Mouse (Mus musculus) spleen, postnatal 36 days (tissue): ENCODE data around the gene Gtf2f2.
"Not testable (repeated sequence)": the region's sequence is repeated elsewhere in the genome, so short reads cannot be mapped to it uniquely, and the experiment has no call there.

Source experiments
- DNase-seq, 2 experiments: peaks; one replicate each; pipeline ENCODE4 v3.0.0; 2022; ENCODE audit warnings: low spot score in 2 of 2, mixed read lengths in 1 of 2

Gene Gtf2f2

GRCm38 (mm10) chr14:75998082-75998481 lies 12.6 kb downstream of the Gtf2f2 start:
- DNase-seq = no peak

GRCm38 (mm10) chr14:75992371-75992770 lies 18.3 kb downstream of the Gtf2f2 start:
- DNase-seq = no peak

- no peak for DNase-seq
These were observed 19.7 kb downstream of the Gtf2f2 start for GRCm38 (mm10) chr14:75990936-75991335.

- no peak for DNase-seq
These were observed 21.5 kb downstream of the Gtf2f2 start for GRCm38 (mm10) chr14:75989168-75989567.

GRCm38 (mm10) chr14:75986878-75987483 lies 23.7 kb downstream of the Gtf2f2 start:
- DNase-seq = peak in 1 of 2 experiments; percentile 4

GRCm38 (mm10) chr14:75985112-75985511 lies 25.6 kb downstream of the Gtf2f2 start:
- DNase-seq = no peak

- no peak for DNase-seq
These were observed 26.8 kb downstream of the Gtf2f2 start for GRCm38 (mm10) chr14:75983891-75984290.

- no peak for DNase-seq
These were observed 29.4 kb downstream of the Gtf2f2 start for GRCm38 (mm10) chr14:75981231-75981630.

- no peak for DNase-seq
These were observed 34.6 kb downstream of the Gtf2f2 start for GRCm38 (mm10) chr14:75976107-75976506.

GRCm38 (mm10) chr14:75967291-75967690 lies 43.4 kb downstream of the Gtf2f2 start:
- no peak for DNase-seq

GRCm38 (mm10) chr14:75964433-75964832 lies 46.2 kb downstream of the Gtf2f2 start:
- no peak for DNase-seq

- DNase-seq = no peak
These were observed 46.7 kb downstream of the Gtf2f2 start for GRCm38 (mm10) chr14:75964000-75964399.

- DNase-seq = no peak
These were observed 47.5 kb downstream of the Gtf2f2 start for GRCm38 (mm10) chr14:75963215-75963614.

GRCm38 (mm10) chr14:75962250-75962649 lies 48.4 kb downstream of the Gtf2f2 start:
- DNase-seq = no peak

GRCm38 (mm10) chr14:75954766-75955165 lies 55.9 kb downstream of the Gtf2f2 start, which contains the start of gene Kctd4:
Gene Kctd4, plus strand, starts transcription at chr14:75955009.
- DNase-seq = no peak

GRCm38 (mm10) chr14:75953011-75953410 lies 57.7 kb downstream of the Gtf2f2 start:
- no peak for DNase-seq

- DNase-seq = no peak
These were observed 63.0 kb downstream of the Gtf2f2 start for GRCm38 (mm10) chr14:75947674-75948073.

GRCm38 (mm10) chr14:75942365-75942764 lies 68.3 kb downstream of the Gtf2f2 start:
- DNase-seq = no peak

GRCm38 (mm10) chr14:75941500-75941899 lies 69.2 kb downstream of the Gtf2f2 start:
- DNase-seq = no peak

GRCm38 (mm10) chr14:75937714-75938113 lies 73.0 kb downstream of the Gtf2f2 start:
- no peak for DNase-seq

GRCm38 (mm10) chr14:75934359-75934758 lies 76.3 kb downstream of the Gtf2f2 start:
- no peak for DNase-seq

GRCm38 (mm10) chr14:75931266-75931665 lies 79.4 kb downstream of the Gtf2f2 start:
- DNase-seq = peak; percentile 11 to 21

GRCm38 (mm10) chr14:75929713-75930112 lies 81.0 kb downstream of the Gtf2f2 start:
- DNase-seq = not testable (repeated sequence)
